Mouse (Mus musculus) B cell, adult 67 days (primary cell): ENCODE measurements around the gene Spata31d1c. TPM values are rescaled to one million over a fixed set of nuclear protein-coding genes. Genes with fewer than 3 reads are reported as not detected.

Experiments used
- total RNA-seq, 2 experiments: library from RNA; stranded (reverse); gene quantifications; 4 replicates each; pipeline ENCODE4 v1.2.4; 2023

Spata31d1c gene
- total RNA-seq = not detected

GRCm38 (mm10) chr13:65032758-65033157 is at the start of gene Spata31d1c:
Spata31d1c (plus strand) TSS chr13:65033058.

GRCm38 (mm10) chr13:65052660-65053059 is 19.8 kb downstream of the Spata31d1c start, which contains the start of gene Prss47:
Prss47 (minus strand) TSS chr13:65052760.

Other genes starting within 250 kb of the Spata31d1c start
- not detected for gene Cntnap3, start 129.1 kb upstream of the Spata31d1c start, total RNA-seq
- not detected for gene Spata31, start 115.7 kb upstream of the Spata31d1c start, total RNA-seq
- gene Prss47, start 19.7 kb downstream of the Spata31d1c start, total RNA-seq = not detected
- gene Mfsd14b, start 79.9 kb downstream of the Spata31d1c start, total RNA-seq = 10 to 100 TPM; 56.2 to 60.0 TPM
- gene Olfr465-ps1, start 105.0 kb downstream of the Spata31d1c start, total RNA-seq = not detected
- gene Olfr466, start 117.2 kb downstream of the Spata31d1c start, total RNA-seq = not detected
- not detected for gene Nlrp4f, start 172.9 kb downstream of the Spata31d1c start, total RNA-seq
- under 1 TPM in 1 of 2 experiments, not detected in 1; 0.47 TPM for gene Gm10775, start 226.5 kb downstream of the Spata31d1c start, total RNA-seq
- gene Zfp369, start 245.8 kb downstream of the Spata31d1c start, total RNA-seq = 10 to 100 TPM; 48.0 to 48.5 TPM